Mouse (Mus musculus) macrophage (primary cell): Measurements from ENCODE around the gene Acin1. TPM values are rescaled to one million over a fixed set of nuclear protein-coding genes. Genes with fewer than 3 reads are reported as not detected.

Experiments
- H3K27ac ChIP-seq: fragments of 350-480 bp; formaldehyde crosslinking; 2 replicates; pipeline ENCODE4 v1.9.0; 2021
- H3K36me3 ChIP-seq: fragments of 350-480 bp; formaldehyde crosslinking; 2 replicates; pipeline ENCODE4 v1.9.0; 2021; ENCODE audit errors: inconsistent target
- H3K4me3 ChIP-seq: fragments of 350-480 bp; formaldehyde crosslinking; 2 replicates; pipeline ENCODE4 v1.9.0; 2021; ENCODE audit errors: inconsistent target
- H3K79me2 ChIP-seq: fragments of 350-480 bp; formaldehyde crosslinking; 2 replicates; pipeline ENCODE4 v1.9.0; 2021; ENCODE audit errors: inconsistent target
- WGBS: methylation state at CpG from one replicate; pipeline ENCODE4 v1.1.7; 2026; ENCODE audit warnings: inconsistent platforms; ENCODE audit not compliant: missing documents; 5-methylcytosine and 5-hydroxymethylcytosine counted together
- polyA plus RNA-seq: library from polyadenylated mRNA; stranded (reverse); fragments of 250-400 nt; gene quantifications from 3 replicates; pipeline ENCODE4 v1.2.4, GENCODE M21; 2018; ENCODE audit warnings: inconsistent platforms

Acin1 gene
- polyA plus RNA-seq, 1 experiment from 2014 or later, result 195 TPM

DNA sequence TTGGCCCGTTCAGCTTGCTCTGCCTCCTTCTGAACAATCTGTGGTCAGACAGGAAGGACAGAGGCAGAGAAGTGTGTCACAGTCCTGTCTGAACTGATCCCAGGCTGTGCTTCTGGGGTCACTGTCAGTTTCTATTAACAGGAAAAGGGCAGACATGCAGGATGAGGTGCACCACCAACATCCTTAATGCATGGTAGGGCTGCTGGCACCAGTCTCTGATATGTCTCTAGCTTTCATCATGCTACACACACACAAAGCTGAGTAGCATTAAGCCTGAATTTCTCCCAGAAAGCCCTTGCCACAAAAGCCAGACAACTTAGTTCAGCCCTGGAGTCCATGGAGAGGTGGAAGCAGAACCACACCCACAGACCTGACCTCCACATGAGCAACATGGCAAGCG, 43.7 kb downstream of the Acin1 start:
- peaks cover 44% of the 10 kb centered on the region for H3K36me3 ChIP-seq
- no peak overlapping the region for H3K27ac ChIP-seq
- WGBS, result 89% methylated on average over 2 of the region's 2 CpGs
- H3K79me2 ChIP-seq, result no peaks in the 10 kb centered on the region
- H3K4me3 ChIP-seq, result no peak overlapping the region

DNA sequence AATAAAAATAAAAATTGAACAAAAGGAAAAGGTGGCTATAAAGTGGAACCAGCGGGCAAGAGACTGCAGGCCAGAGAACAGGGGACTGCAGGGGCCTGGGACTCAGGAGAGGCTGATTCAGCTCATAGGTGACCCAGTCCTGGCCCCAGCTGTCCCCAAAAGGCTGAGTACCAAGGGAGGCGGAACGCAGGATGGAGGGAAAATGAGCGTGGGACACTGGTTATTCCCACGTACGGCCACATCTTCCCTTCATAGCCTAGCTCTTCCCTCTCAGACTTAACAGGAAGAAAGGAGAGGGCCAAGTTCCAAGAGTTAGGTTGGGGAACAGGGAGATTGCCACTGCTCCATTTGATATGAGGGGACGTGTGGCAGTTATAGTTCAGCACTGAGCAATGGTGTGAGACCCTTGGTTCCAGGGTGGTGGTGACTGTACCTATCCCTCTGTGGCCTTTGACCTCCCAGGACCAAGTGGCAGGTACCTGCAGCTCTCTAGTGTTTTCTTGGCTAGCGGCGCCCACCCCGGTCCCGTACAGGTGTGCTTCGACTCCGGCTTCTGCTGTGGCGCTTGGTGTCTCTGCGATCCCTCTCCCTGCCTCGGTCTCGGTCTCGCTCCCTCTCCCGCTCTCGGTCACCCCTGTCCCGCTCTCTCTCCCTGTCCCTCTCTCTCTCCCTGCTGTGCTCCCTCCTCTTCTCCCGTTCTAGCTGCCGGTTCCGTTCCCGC, 44.3 kb downstream of the Acin1 start:
- Histone ChIP-seq H3K79me2 (no peaks in the 10 kb centered on the region), H3K4me3 (no peak overlapping the region), H3K27ac (no peak overlapping the region), H3K36me3 (peaks cover 42% of the 10 kb centered on the region)
- whole genome bisulfite sequencing, result 96% methylated on average over 21 of the region's 25 CpGs

DNA sequence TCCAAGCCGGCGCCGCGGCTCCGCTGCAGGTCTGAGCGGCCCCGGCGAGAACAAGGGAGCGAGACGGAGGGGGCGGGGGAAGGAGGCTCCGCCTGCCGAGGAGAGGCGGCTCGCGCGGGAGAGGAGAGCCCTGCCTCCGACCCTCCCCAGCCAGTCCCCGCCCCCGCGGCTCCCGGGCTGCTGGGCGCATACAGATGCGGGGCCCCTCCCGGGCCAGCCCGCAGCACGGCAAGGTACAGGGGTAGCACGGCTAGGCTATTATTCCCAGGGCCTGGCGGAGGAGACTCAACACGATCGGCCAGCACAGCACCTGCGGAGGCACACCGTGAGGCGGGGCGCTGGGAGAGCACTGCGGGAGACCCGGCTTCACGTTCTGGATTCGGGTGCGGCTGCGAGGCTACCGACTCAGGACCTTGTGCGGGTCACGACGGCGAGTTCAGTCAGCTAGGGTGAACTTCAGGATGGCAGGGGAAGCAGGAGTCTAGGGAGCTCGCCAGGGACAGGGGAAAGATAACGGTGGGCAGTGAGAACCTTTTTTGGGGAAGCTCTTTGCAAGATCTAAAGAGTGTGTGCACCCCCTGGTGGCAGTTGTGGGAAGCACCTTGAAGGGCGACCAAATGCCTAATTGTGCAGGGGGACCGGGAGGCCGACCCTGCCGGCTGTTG, 45.3 kb downstream of the Acin1 start, which contains the start of gene Cdh24:
TSS of gene Cdh24 (minus strand) at position 60 of the 665 bp plus-strand sequence.
- Histone ChIP-seq H3K79me2 (no peaks in the 10 kb centered on the region), H3K4me3 (peak within 1 kb of the TSS; percentile 21), H3K27ac (no peak within 1 kb of the TSS), H3K36me3 (peaks cover 38% of the 10 kb centered on the region)
- 1% methylated on average over 33 of the region's 52 CpGs for WGBS

- Histone ChIP-seq H3K27ac (no peak within 1 kb of the TSS), H3K79me2 (no peaks in the 10 kb centered on the region), H3K4me3 (peak within 1 kb of the TSS; percentile 21), H3K36me3 (peaks cover 33% of the 10 kb centered on the region)
- WGBS, result 4% methylated on average over 28 of the region's 28 CpGs
Observed at GRCm38 (mm10) chr14:54640946-54641304, 45.8 kb downstream of the Acin1 start, which contains the start of gene Gm17606. TSS of gene Gm17606 (plus strand) at chr14:54640952.

DNA sequence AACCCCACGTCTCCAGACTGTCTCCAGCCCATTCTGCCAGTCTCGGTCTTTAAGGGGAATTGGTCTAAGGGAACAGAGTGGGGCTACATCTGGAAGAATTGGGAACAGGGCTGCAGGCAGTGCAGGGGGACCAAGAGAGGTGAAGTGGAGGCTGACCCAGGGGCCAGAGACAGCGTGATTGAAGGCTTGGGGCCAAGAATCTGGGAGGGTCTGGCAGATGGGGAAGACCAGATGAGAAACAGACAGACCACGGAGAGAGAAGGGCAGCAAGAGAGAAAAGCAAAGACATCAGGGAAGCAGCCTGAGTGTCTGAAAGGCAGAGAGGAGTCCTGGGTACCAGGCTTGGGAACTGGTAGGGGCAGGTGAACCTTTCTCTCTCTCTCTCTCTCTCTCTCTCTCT, 46.6 kb downstream of the Acin1 start:
- Histone ChIP-seq H3K4me3 (no peak overlapping the region), H3K79me2 (no peaks in the 10 kb centered on the region), H3K36me3 (peaks cover 25% of the 10 kb centered on the region; the same call in 1 of the 2 replicates), H3K27ac (no peak overlapping the region)
- 89% methylated on average over 4 of the region's 4 CpGs for WGBS

GRCm38 (mm10) chr14:54638210-54638609, 48.5 kb downstream of the Acin1 start:
- Histone ChIP-seq H3K4me3 (no peak overlapping the region), H3K27ac (no peak overlapping the region), H3K79me2 (no peaks in the 10 kb centered on the region), H3K36me3 (peaks cover 8% of the 10 kb centered on the region; the same call in 1 of the 2 replicates)
- WGBS, result 71% methylated on average over 5 of the region's 5 CpGs

- WGBS, result 61% methylated on average over 8 of the region's 8 CpGs
- H3K79me2 ChIP-seq, result no peaks in the 10 kb centered on the region
- no peak overlapping the region for H3K4me3 ChIP-seq
- H3K36me3 ChIP-seq, result no peaks in the 10 kb centered on the region
- H3K27ac ChIP-seq, result no peak overlapping the region
Observed at GRCm38 (mm10) chr14:54636954-54637353, 49.8 kb downstream of the Acin1 start.

DNA sequence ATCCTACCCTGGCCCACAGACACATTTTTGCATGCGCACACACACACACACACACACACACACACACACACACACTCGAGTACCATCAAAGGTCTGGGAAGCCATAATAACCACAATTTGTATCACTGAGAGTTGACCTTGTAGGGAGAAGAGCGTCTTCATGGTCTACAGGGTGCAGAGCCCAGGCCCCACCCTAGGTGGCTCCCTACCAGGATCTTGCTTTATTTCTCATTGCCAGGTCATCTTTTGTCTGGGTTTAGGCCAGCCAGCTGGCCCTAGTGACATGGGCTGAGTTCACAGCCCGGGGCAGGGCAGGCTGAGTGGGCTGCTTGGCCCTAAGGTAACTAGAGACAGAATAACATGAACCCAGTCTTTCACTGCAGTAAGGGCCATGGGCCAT, 52.5 kb downstream of the Acin1 start:
- Histone ChIP-seq H3K4me3 (no peak overlapping the region), H3K79me2 (no peaks in the 10 kb centered on the region), H3K27ac (no peak overlapping the region), H3K36me3 (no peaks in the 10 kb centered on the region)
- WGBS, result 77% methylated on average over 4 of the region's 4 CpGs

DNA sequence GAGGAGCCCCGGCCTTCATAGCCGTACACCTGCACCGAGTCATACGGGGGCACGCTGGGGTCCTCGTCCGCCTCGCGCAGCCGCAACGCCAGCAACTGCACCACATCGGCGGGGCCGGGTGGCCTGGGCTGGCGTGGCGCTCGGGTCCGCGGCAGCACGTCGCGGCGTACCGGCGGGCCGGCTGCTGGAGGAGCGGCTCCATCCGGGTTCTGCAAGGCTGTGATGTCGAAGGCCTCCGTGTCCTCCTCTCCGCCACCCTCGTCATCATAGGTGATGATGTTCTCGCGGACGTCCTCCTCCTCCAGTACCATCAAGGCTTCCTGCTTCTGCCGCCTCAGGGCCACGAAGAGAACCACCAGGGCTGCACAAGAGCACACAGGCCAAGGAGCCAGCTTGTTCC, 54.5 kb downstream of the Acin1 start:
- WGBS, result 96% methylated on average over 36 of the region's 37 CpGs
- H3K36me3 ChIP-seq, result no peaks in the 10 kb centered on the region
- H3K79me2 ChIP-seq, result no peaks in the 10 kb centered on the region
- no peak overlapping the region for H3K4me3 ChIP-seq
- no peak overlapping the region for H3K27ac ChIP-seq

DNA sequence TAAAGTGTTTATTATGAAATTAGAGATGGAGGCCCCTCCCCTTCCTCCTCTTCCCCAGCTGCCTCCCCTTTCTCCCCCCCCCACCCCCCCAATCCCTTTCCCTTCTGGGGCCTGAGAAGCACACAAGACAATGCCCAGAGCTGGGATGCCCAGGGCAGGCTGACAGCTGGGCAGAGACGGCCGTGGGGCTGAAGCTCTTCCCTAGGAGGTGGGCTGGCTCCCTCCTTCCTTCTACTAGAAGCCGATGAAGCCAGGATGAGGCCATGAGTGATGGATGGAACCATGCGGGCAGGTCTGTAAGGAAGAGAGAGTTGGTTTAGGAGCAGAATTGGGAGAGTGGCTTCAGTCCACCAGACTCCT, 55.5 kb downstream of the Acin1 start:
- Histone ChIP-seq H3K36me3 (no peaks in the 10 kb centered on the region), H3K27ac (no peak overlapping the region), H3K4me3 (no peak overlapping the region), H3K79me2 (no peaks in the 10 kb centered on the region)
- WGBS, result 93% methylated on average over 4 of the region's 4 CpGs

GRCm38 (mm10) chr14:54630583-54631239, 56.0 kb downstream of the Acin1 start:
- Histone ChIP-seq H3K4me3 (no peak overlapping the region), H3K27ac (no peak overlapping the region), H3K36me3 (no peaks in the 10 kb centered on the region), H3K79me2 (no peaks in the 10 kb centered on the region)
- 63% methylated on average over 11 of the region's 11 CpGs for WGBS

GRCm38 (mm10) chr14:54629797-54630196, 56.9 kb downstream of the Acin1 start:
- Histone ChIP-seq H3K79me2 (no peaks in the 10 kb centered on the region), H3K4me3 (no peak overlapping the region), H3K27ac (no peak overlapping the region), H3K36me3 (no peaks in the 10 kb centered on the region)
- 76% methylated on average over 2 of the region's 2 CpGs for WGBS

DNA sequence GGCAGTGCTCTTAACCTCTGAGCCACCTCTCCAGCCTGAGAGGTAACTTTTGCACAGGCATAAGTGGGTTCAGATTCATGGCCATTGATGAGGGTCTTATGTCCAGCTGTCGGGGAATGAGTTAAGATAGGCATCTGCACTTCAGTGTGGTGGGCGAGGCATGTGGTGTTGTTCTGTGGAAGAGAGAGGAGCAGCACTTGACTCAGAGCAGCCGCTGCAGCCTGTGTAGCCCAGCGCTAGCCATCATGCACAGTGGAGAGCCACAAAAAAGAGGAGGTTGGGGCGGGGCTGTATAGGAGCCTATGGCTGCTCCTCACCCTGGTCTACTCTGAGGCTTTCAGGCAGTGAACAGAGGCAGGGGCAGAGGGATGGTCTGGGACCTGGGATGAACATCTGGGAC, 58.6 kb downstream of the Acin1 start:
- no peak overlapping the region for H3K27ac ChIP-seq
- 97% methylated on average over 5 of the region's 5 CpGs for WGBS
- no peaks in the 10 kb centered on the region for H3K79me2 ChIP-seq
- H3K36me3 ChIP-seq, result no peaks in the 10 kb centered on the region
- no peak overlapping the region for H3K4me3 ChIP-seq

- no peaks in the 10 kb centered on the region for H3K79me2 ChIP-seq
- 94% methylated on average over 9 of the region's 10 CpGs for WGBS
- no peaks in the 10 kb centered on the region for H3K36me3 ChIP-seq
- no peak overlapping the region for H3K27ac ChIP-seq
- H3K4me3 ChIP-seq, result no peak overlapping the region
Observed at GRCm38 (mm10) chr14:54624976-54625375, 61.8 kb downstream of the Acin1 start.

GRCm38 (mm10) chr14:54623334-54623733, 63.4 kb downstream of the Acin1 start:
- Histone ChIP-seq H3K79me2 (no peaks in the 10 kb centered on the region), H3K4me3 (no peak overlapping the region), H3K36me3 (no peaks in the 10 kb centered on the region), H3K27ac (no peak overlapping the region)
- WGBS, result 84% methylated on average over 6 of the region's 6 CpGs
